Mouse (Mus musculus) embryonic stem cell, embryonic (primary cell): Measurements from ENCODE around the gene Fga.

Source experiments
- CTCF ChIA-PET, 4 experiments: fragments of 300-600 bp in 2 of 4; fragments of 350-600 bp in 2 of 4; sonication (Branson Sonifier 250); formaldehyde crosslinking; loops; one replicate each; lab custom pipeline; 2022; ENCODE audit warnings: inconsistent platforms in 2 of 4; lab: Charles Lee
- POLR2A ChIA-PET, 4 experiments: fragments of 300-600 bp in 2 of 4; fragments of 350-600 bp in 2 of 4; sonication (Branson Sonifier 250); formaldehyde crosslinking; loops; one replicate each; lab custom pipeline; 2022; ENCODE audit warnings: antibody characterized with exemption in 4 of 4, inconsistent platforms in 1 of 4; lab: Charles Lee

The Fga gene

DNA sequence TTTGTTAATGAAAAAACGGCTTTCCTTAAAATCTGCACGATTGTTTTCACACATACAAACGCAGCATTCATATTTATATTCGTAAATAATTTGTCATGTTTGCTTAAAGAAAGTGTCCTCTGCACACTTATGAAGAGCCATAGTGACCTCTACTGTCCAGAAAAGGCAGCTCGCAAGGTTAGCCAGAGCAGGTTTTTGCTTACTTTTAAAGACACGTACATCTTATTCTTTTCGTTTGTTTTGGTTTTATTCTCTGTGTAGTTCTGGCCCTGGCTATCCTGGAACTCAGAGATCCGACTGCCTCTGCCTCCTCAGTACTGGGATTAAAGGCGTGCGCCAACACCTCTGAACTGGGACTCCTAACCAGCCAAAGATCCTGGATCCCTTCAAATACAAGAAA lies 27.9 kb downstream of the Fga start:
- ChIA-PET CTCF (interaction anchor here (0.6 to 4.2 kb wide), 16 partner anchors 16 to 980 kb away, joined by 3 to 34 read pairs (median 3); partner anchors contain the start of gene Fga (in 1 of the 4)), POLR2A (interaction anchor here in 2 of 4 experiments (0.5 to 1.7 kb wide), 7 partner anchors 9 to 55 kb away, joined by 3 to 7 read pairs (median 4); no protein-coding TSS in a partner anchor)

GRCm38 (mm10) chr3:83054759-83055158 lies 28.9 kb downstream of the Fga start:
- POLR2A ChIA-PET, result interaction anchor here in 3 of 4 experiments (0.5 to 1.8 kb wide), 25 partner anchors 11 to 1182 kb away, joined by 3 to 18 read pairs (median 4); partner anchors contain the start of genes Fgg (in 2 of the 3) and Fga (in 1 of the 3)

DNA sequence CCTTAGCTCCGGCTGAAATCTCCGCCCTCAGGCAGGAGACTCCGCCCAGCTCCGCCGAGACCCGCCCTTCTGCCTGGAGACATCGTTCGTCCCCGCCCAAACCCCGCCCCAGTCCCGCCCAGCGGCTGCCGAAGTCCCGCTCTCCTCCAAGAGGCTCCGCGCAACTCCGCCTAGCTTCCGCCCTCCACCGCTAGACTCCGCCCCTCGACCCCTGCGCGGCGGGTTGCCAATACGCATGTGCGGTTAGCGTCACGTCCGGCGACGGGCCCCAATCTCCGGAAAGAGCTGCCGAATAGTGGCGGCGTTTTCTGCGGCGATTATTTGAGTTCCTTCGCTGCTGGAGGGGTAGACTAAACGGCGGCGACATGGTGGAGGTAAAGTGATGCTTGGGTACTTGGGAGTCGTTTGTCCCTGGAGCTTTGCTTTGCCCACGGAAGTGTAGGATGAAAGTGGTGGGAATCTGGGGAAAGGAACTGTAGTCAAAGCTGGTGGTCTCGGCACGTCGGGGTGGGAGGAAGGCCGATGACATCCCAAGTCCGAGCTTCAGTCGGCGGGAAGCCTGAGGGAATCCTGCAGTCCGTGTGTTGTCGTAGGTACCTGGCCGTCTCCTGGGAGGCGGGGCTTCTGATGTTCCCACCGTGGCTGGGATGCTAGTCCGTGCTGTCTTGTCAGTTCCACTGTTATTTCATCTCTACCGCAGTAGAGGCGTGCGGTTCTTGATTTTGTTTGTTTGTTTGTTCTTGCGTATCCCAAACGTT lies 29.6 kb downstream of the Fga start, which contains the start of gene Plrg1:
Gene Plrg1 (plus strand): TSS at position 242 of the 758 bp plus-strand sequence.
- ChIA-PET POLR2A (interaction anchor here in 3 of 4 experiments (0.6 to 1.8 kb wide), 25 partner anchors 10 to 694 kb away, joined by 3 to 18 read pairs (median 4); partner anchors contain the start of genes Fgg (in 2 of the 3) and Fga (in 1 of the 3)), CTCF (interaction anchor here in 2 of 4 experiments (0.8 to 4.2 kb wide), 12 partner anchors 12 to 178 kb away, joined by 3 to 34 read pairs (median 3); partner anchors contain the start of gene Fgg (in 1 of the 2))

More at GRCm38 (mm10) chr3:83054759-83055158, 28.9 kb downstream of the Fga start:
- CTCF ChIA-PET, result interaction anchor here in 3 of 4 experiments (0.8 to 4.2 kb wide), 14 partner anchors 12 to 178 kb away, joined by 3 to 34 read pairs (median 3); partner anchors contain the start of genes Fga (in 1 of the 3) and Fgg (in 1 of the 3)

DNA sequence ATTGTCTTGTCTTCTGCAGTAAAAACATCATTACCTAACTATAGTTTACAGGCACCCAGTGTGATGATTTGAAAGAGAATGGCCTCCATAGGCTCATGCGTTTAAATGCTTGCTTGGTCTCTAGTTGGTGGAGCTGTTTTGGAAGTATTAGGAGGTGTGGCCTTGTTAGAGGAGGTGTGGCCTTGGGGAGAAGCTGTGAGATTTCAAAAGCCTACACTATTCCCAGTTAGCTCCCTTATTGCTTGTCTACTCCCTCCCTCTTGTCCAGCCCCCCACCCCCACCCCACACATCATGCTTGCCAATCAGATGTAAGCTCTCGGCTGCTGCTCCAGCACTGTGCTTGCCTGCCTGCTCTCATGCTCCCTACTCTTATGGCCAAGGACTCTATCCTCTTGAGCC lies 31.2 kb downstream of the Fga start:
- ChIA-PET POLR2A (interaction anchor here in 1 of 4 experiments (1.2 to 1.5 kb wide), 2 partner anchors 11 to 16 kb away, joined by 3 to 4 read pairs; no protein-coding TSS in a partner anchor), CTCF (no interaction called here)

- POLR2A ChIA-PET, result interaction anchor here in 3 of 4 experiments (0.9 to 2.0 kb wide), 6 partner anchors 9 to 37 kb away, joined by 3 to 9 read pairs (median 3); partner anchors contain the start of gene Plrg1 (in 3 of the 3)
- CTCF ChIA-PET, result no interaction called here
Measured at GRCm38 (mm10) chr3:83067920-83068319, 42.0 kb downstream of the Fga start.

DNA sequence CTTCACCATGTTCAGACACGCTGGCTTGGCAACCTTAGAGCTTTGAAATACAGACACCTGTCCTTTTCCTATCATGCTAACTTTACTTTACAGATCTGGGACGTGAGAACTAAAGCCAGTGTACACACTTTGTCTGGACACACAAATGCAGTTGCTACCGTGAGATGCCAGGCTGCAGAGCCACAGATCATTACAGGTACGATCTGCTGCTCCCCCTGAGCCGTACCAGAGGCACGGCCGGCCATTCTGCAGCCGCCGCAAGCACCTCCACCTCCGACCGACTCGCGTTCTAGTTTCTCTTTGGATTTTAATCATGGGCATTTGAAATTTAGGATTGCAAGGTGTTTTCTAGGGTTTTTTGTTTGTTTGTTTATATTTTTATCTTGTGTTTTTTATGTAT lies 43.0 kb downstream of the Fga start:
- ChIA-PET CTCF (interaction anchor here in 1 of 4 experiments (0.6 kb wide), 1 partner anchor 189 kb away, joined by 3 read pairs; no protein-coding TSS in a partner anchor), POLR2A (no interaction called here)

GRCm38 (mm10) chr3:83070231-83070630 lies 44.4 kb downstream of the Fga start:
- CTCF ChIA-PET, result interaction anchor here in 1 of 4 experiments (0.8 kb wide), 1 partner anchor 17 kb away, joined by 3 read pairs; no protein-coding TSS in a partner anchor
- POLR2A ChIA-PET, result interaction anchor here in 1 of 4 experiments (1.1 kb wide), 1 partner anchor 9 kb away, joined by 3 read pairs; no protein-coding TSS in a partner anchor

GRCm38 (mm10) chr3:83076563-83076962 lies 50.7 kb downstream of the Fga start:
- CTCF ChIA-PET, result no interaction called here
- POLR2A ChIA-PET, result interaction anchor here in 2 of 4 experiments (1.1 to 1.6 kb wide), 3 partner anchors 9 to 25 kb away, joined by 3 read pairs; no protein-coding TSS in a partner anchor

- ChIA-PET POLR2A (no interaction called here), CTCF (interaction anchor here in 3 of 4 experiments (0.8 to 1.8 kb wide), 4 partner anchors 79 to 85 kb away, joined by 3 to 9 read pairs (median 4); no protein-coding TSS in a partner anchor)
Measured at GRCm38 (mm10) chr3:83080567-83081055, 54.7 kb downstream of the Fga start.
